Mouse (Mus musculus) thymus, adult 2 months (tissue): ENCODE data around the gene Slc35e4.

ENCODE experiments used
- CTCF ChIP-seq: fragments of 200-500 bp; IDR thresholded peaks from 2 replicates; pipeline ENCODE4 v1.5.1; 2012; ENCODE audit warnings: mild to moderate bottlenecking, control low read depth, low read length, moderate library complexity, borderline replicate concordance; ENCODE audit not compliant: control insufficient read depth, poor library complexity, insufficient read depth; ENCODE audit errors: extremely low read depth
- POLR2A ChIP-seq: fragments of 200-500 bp; IDR thresholded peaks from 2 replicates; pipeline ENCODE4 v1.6.1; 2012; ENCODE audit warnings: mild to moderate bottlenecking, low read length, control low read depth, moderate library complexity; ENCODE audit not compliant: control insufficient read depth, poor library complexity, insufficient read depth; ENCODE audit errors: extremely low read depth

DNA sequence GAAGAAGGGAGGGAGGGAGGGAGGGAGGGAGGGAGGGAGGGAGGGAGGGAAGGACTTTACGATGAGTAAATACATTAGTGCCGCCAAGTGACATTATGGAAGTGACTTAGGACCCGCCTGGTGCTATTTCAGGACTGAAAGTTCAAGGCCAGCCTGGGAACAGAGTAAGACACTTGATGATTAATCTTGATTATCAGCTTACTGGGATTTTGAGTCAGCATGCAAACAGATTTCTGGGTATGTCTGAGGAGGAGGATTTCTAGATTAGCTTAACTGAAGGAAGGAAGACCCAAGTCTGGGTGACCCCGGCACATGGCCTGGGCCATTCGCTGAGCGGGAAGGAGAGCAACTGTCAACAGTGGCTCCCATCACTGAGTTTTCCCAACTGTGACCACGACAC is 6.0 kb upstream of the Slc35e4 start:
- TF ChIP-seq CTCF: no peak
- TF ChIP-seq POLR2A: no peak
